Mouse (Mus musculus) stomach, embryonic 16.5 days (tissue): ENCODE measurements around the gene 4930539E08Rik. TPM values are rescaled to one million over a fixed set of nuclear protein-coding genes. Genes with fewer than 3 reads are reported as not detected.

ENCODE experiments used
- ATAC-seq: fragments of 200-750 bp; cut with Nextera tagmentation; 2 replicates; pipeline ENCODE4 v1.8.0; 2017; ENCODE audit warnings: moderate number of reproducible peaks, moderate TSS enrichment; ENCODE audit not compliant: insufficient read depth, low FRiP score
- H3K27ac ChIP-seq: fragments of 300-500 bp; sonication (generic); 2 replicates; pipeline ENCODE4 v1.5.1; 2014; ENCODE audit warnings: low read length
- H3K27me3 ChIP-seq: fragments of 300-500 bp; sonication (generic); 2 replicates; pipeline ENCODE4 v1.6.1; 2014; ENCODE audit warnings: low read length, control low read depth, mixed read lengths; ENCODE audit not compliant: control insufficient read depth, insufficient read depth
- H3K36me3 ChIP-seq: fragments of 300-500 bp; sonication (generic); 2 replicates; pipeline ENCODE4 v1.6.1; 2014; ENCODE audit warnings: low read length; ENCODE audit not compliant: control insufficient read depth, insufficient read depth
- H3K4me1 ChIP-seq: fragments of 300-500 bp; sonication (generic); 2 replicates; pipeline ENCODE4 v1.6.1; 2014; ENCODE audit warnings: low read length, control low read depth, mixed read lengths; ENCODE audit not compliant: control insufficient read depth, insufficient read depth
- H3K4me2 ChIP-seq: fragments of 300-500 bp; sonication (generic); 2 replicates; pipeline ENCODE4 v1.6.1; 2014; ENCODE audit warnings: low read depth, low read length, mixed read lengths
- H3K4me3 ChIP-seq: fragments of 300-500 bp; sonication (generic); replicated peaks from 2 replicates; pipeline ENCODE4 v1.5.1; 2014; ENCODE audit warnings: mild to moderate bottlenecking, low read length
- H3K9ac ChIP-seq: fragments of 300-500 bp; sonication (generic); 2 replicates; pipeline ENCODE4 v1.6.1; 2014; ENCODE audit warnings: low read length
- H3K9me3 ChIP-seq: fragments of 300-500 bp; sonication (generic); replicated peaks from 2 replicates; pipeline ENCODE4 v1.6.1; 2016; ENCODE audit warnings: low read length, control low read depth; ENCODE audit not compliant: control insufficient read depth
- WGBS: fragments of 180-500 bp; shearing (Covaris S2); extraction: QIAGEN DNeasy Blood & Tissue Kit; methylation state at CpG from one replicate; pipeline ENCODE4 v1.1.7; 2014; 5-methylcytosine and 5-hydroxymethylcytosine counted together
- polyA plus RNA-seq: library from polyadenylated mRNA; unstranded; fragments of >200 nt; fragmentation: Nextera tagmentation; extraction: Ambion mirVana; gene quantifications from 2 replicates; pipeline ENCODE4 v1.2.1, GENCODE M21; 2015

Gene 4930539E08Rik
- polyA plus RNA-seq, 1 experiment from 2014 or later, result 0.25 TPM

- H3K9me3 ChIP-seq, result no peaks in the 10 kb centered on the region
- no peak overlapping the region for H3K4me2 ChIP-seq
- no peak overlapping the region for H3K9ac ChIP-seq
- 55% methylated on average over 6 of the region's 6 CpGs for WGBS
- ATAC-seq, result no peak
- H3K27ac ChIP-seq, result no peak overlapping the region
- no peaks in the 10 kb centered on the region for H3K27me3 ChIP-seq
- H3K4me1 ChIP-seq, result no peaks in the 10 kb centered on the region
- no peaks in the 10 kb centered on the region for H3K36me3 ChIP-seq
- H3K4me3 ChIP-seq, result no peak overlapping the region
Measured at GRCm38 (mm10) chr17:28922096-28922495, 7.0 kb upstream of the 4930539E08Rik start.

- H3K9ac ChIP-seq, result no peak overlapping the region
- ATAC-seq, result peak; percentile 25; the same call in 1 of the 2 replicates
- H3K4me3 ChIP-seq, result no peak overlapping the region
- no peaks in the 10 kb centered on the region for H3K9me3 ChIP-seq
- WGBS, result 61% methylated on average over 8 of the region's 8 CpGs
- H3K27me3 ChIP-seq, result no peaks in the 10 kb centered on the region
- no peaks in the 10 kb centered on the region for H3K4me1 ChIP-seq
- H3K27ac ChIP-seq, result no peak overlapping the region
- no peaks in the 10 kb centered on the region for H3K36me3 ChIP-seq
- H3K4me2 ChIP-seq, result no peak overlapping the region
Measured at GRCm38 (mm10) chr17:28921086-28921485, 6.0 kb upstream of the 4930539E08Rik start.

GRCm38 (mm10) chr17:28916520-28916919, 1.4 kb upstream of the 4930539E08Rik start:
- no peak overlapping the region for H3K4me3 ChIP-seq
- no peaks in the 10 kb centered on the region; the same call in 1 of the 2 replicates for H3K4me1 ChIP-seq
- H3K27me3 ChIP-seq, result no peaks in the 10 kb centered on the region
- no peak overlapping the region for H3K27ac ChIP-seq
- H3K9me3 ChIP-seq, result no peaks in the 10 kb centered on the region
- H3K9ac ChIP-seq, result no peak overlapping the region
- ATAC-seq, result no peak
- no peaks in the 10 kb centered on the region for H3K36me3 ChIP-seq
- H3K4me2 ChIP-seq, result no peak overlapping the region
- 90% methylated on average over 1 of the region's 1 CpGs for WGBS

- Histone ChIP-seq H3K4me2 (no peak overlapping the region), H3K4me1 (peaks cover 2% of the 10 kb centered on the region; the same call in 1 of the 2 replicates), H3K4me3 (no peak overlapping the region), H3K9ac (no peak overlapping the region), H3K36me3 (no peaks in the 10 kb centered on the region), H3K27me3 (no peaks in the 10 kb centered on the region), H3K9me3 (no peaks in the 10 kb centered on the region), H3K27ac (no peak overlapping the region)
- ATAC-seq, result no peak
- WGBS, result 70% methylated on average over 6 of the region's 6 CpGs
Measured at GRCm38 (mm10) chr17:28913940-28914339, 1.2 kb downstream of the 4930539E08Rik start.

- 51% methylated on average over 5 of the region's 5 CpGs for WGBS
- ATAC-seq, result peak; percentile 41; the same call in 1 of the 2 replicates
- Histone ChIP-seq H3K36me3 (no peaks in the 10 kb centered on the region), H3K27me3 (no peaks in the 10 kb centered on the region), H3K9ac (no peak overlapping the region), H3K9me3 (no peaks in the 10 kb centered on the region), H3K4me1 (peaks cover 2% of the 10 kb centered on the region; the same call in 1 of the 2 replicates), H3K4me2 (no peak overlapping the region), H3K27ac (no peak overlapping the region), H3K4me3 (no peak overlapping the region)
Measured at GRCm38 (mm10) chr17:28913200-28913599, 1.9 kb downstream of the 4930539E08Rik start.

GRCm38 (mm10) chr17:28910139-28910538, 5.0 kb downstream of the 4930539E08Rik start:
- Histone ChIP-seq H3K27me3 (no peaks in the 10 kb centered on the region), H3K4me2 (peak overlapping the region; percentile 59), H3K27ac (no peak overlapping the region), H3K4me3 (no peak overlapping the region), H3K9ac (no peak overlapping the region; the same call in 1 of the 2 replicates), H3K9me3 (no peaks in the 10 kb centered on the region), H3K4me1 (peaks cover 2% of the 10 kb centered on the region; the same call in 1 of the 2 replicates), H3K36me3 (no peaks in the 10 kb centered on the region)
- WGBS, result 34% methylated on average over 7 of the region's 7 CpGs
- ATAC-seq, result no peak

GRCm38 (mm10) chr17:28909252-28909941, 5.7 kb downstream of the 4930539E08Rik start:
- peak overlapping the region; percentile 59 for H3K4me2 ChIP-seq
- H3K36me3 ChIP-seq, result no peaks in the 10 kb centered on the region
- 8% methylated on average over 29 of the region's 29 CpGs for WGBS
- H3K4me3 ChIP-seq, result peak overlapping the region; percentile 31
- H3K9me3 ChIP-seq, result no peaks in the 10 kb centered on the region
- H3K9ac ChIP-seq, result peak overlapping the region; percentile 63
- ATAC-seq, result no peak
- no peaks in the 10 kb centered on the region for H3K27me3 ChIP-seq
- no peak overlapping the region for H3K27ac ChIP-seq
- peaks cover 2% of the 10 kb centered on the region; the same call in 1 of the 2 replicates for H3K4me1 ChIP-seq

- Histone ChIP-seq H3K4me1 (peaks cover 2% of the 10 kb centered on the region; the same call in 1 of the 2 replicates), H3K4me2 (no peak overlapping the region), H3K27me3 (no peaks in the 10 kb centered on the region), H3K9me3 (no peaks in the 10 kb centered on the region), H3K36me3 (no peaks in the 10 kb centered on the region), H3K4me3 (no peak overlapping the region), H3K9ac (no peak overlapping the region), H3K27ac (no peak overlapping the region)
- no peak for ATAC-seq
- 78% methylated on average over 7 of the region's 7 CpGs for WGBS
Measured at GRCm38 (mm10) chr17:28907959-28908358, 7.2 kb downstream of the 4930539E08Rik start.

- Histone ChIP-seq H3K4me3 (no peak overlapping the region), H3K4me2 (no peak overlapping the region), H3K4me1 (peaks cover 2% of the 10 kb centered on the region; the same call in 1 of the 2 replicates), H3K9ac (peak overlapping the region; percentile 11; the same call in 1 of the 2 replicates), H3K27ac (no peak overlapping the region), H3K27me3 (no peaks in the 10 kb centered on the region), H3K36me3 (no peaks in the 10 kb centered on the region), H3K9me3 (no peaks in the 10 kb centered on the region)
- 71% methylated on average over 13 of the region's 13 CpGs for WGBS
- ATAC-seq, result no peak
Measured at GRCm38 (mm10) chr17:28905377-28905916, 9.7 kb downstream of the 4930539E08Rik start.
